10 mouse cellular contexts compared by ENCODE assay signal in genomic region chr2:121408160-121408559, GRCm38 (mm10). TPM values are rescaled to one million over a fixed set of nuclear protein-coding genes. Genes with fewer than 3 reads are reported as not detected.
A peak's percentile ranks its signal among the peaks of the same experiment; 100 is the strongest.
DNase-seq lines count a peak whose midpoint lies in the region; ATAC-seq lines count a peak whose summit lies in the region.
"Had no signal": no experiment of that assay in that cellular context is flagged by ENCODE, and none has a peak within 500 bp of the region (broad histone marks: within the 10 kb centered on the region; RNA-seq: fewer than 3 reads in every experiment).

No protein-coding gene starts in this region.

- H3K36me3 ChIP-seq in midbrain, embryonic 11.5 days (ENCODE audit: control insufficient read depth, insufficient read depth, low read length), result no peaks in the 10 kb centered on the region
- H3K36me3 ChIP-seq in midbrain, embryonic 15.5 days (replicated peaks), result no peaks in the 10 kb centered on the region
- H3K36me3 ChIP-seq: hindbrain, embryonic 15.5 days had no signal

- no peak overlapping the region for H3K9ac ChIP-seq in midbrain, embryonic 11.5 days (ENCODE audit: low read length)
- no peak overlapping the region for H3K9ac ChIP-seq in midbrain, embryonic 15.5 days
- H3K9ac ChIP-seq: hindbrain, embryonic 15.5 days had no signal

- H3K4me2 ChIP-seq in midbrain, embryonic 11.5 days, result no peak overlapping the region
- no peak overlapping the region for H3K4me2 ChIP-seq in midbrain, embryonic 15.5 days
- H3K4me2 ChIP-seq: hindbrain, embryonic 15.5 days had no signal

- H3K4me3 ChIP-seq in midbrain, embryonic 11.5 days (ENCODE audit: low read depth, low read length), result no peak overlapping the region
- no peak overlapping the region for H3K4me3 ChIP-seq in midbrain, embryonic 15.5 days
- H3K4me3 ChIP-seq: hindbrain, embryonic 15.5 days had no signal

- no peaks in the 10 kb centered on the region for H3K4me1 ChIP-seq in midbrain, embryonic 11.5 days (ENCODE audit: control insufficient read depth, insufficient read depth, low read length)
- H3K4me1 ChIP-seq in midbrain, embryonic 15.5 days, result peaks cover 9% of the 10 kb centered on the region

- 30% methylated on average over 4 of the region's 4 CpGs for WGBS in midbrain, embryonic 11.5 days
- WGBS in midbrain, embryonic 15.5 days, result 35% methylated on average over 4 of the region's 4 CpGs

- H3K27me3 ChIP-seq in midbrain, embryonic 11.5 days (ENCODE audit: control insufficient read depth, insufficient read depth, low read length), result no peaks in the 10 kb centered on the region
- no peaks in the 10 kb centered on the region for H3K27me3 ChIP-seq in midbrain, embryonic 15.5 days (replicated peaks)
- H3K27me3 ChIP-seq: hindbrain, embryonic 15.5 days had no signal

- no peaks in the 10 kb centered on the region for H3K9me3 ChIP-seq in midbrain, embryonic 11.5 days (ENCODE audit: control insufficient read depth, low read length)
- H3K9me3 ChIP-seq in midbrain, embryonic 15.5 days, result no peaks in the 10 kb centered on the region
- H3K9me3 ChIP-seq: hindbrain, embryonic 15.5 days had no signal

- H3K27ac ChIP-seq in midbrain, embryonic 11.5 days (ENCODE audit: low read depth, low read length), result no peak overlapping the region
- no peak overlapping the region for H3K27ac ChIP-seq in midbrain, embryonic 15.5 days
- H3K27ac ChIP-seq: hindbrain, embryonic 15.5 days had no signal

- DNase-seq in cerebellum, postnatal 10 days, result peak; percentile 36
- no peak for DNase-seq in cerebellum, adult 11-12 months
- peak; percentile 76 for DNase-seq in midbrain, embryonic 11.5 days (ENCODE audit: low spot score, missing footprints)
- DNase-seq in brain, adult 2 months (ENCODE audit: low read depth, low spot score), result peak; percentile 57
- DNase-seq in kidney, postnatal 14 days, result peak; percentile 27
- peak; percentile 13 for DNase-seq in yolk sac, embryonic 10.5 days (ENCODE audit: low spot score)

- no peak for ATAC-seq in midbrain, embryonic 11.5 days (ENCODE audit: low FRiP score)
- no peak for ATAC-seq in midbrain, embryonic 15.5 days (replicated peaks)
- ATAC-seq in monocyte, adult 5-6 weeks (replicated peaks; ENCODE audit: insufficient number of reproducible peaks, low FRiP score, low TSS enrichment, poor library complexity, severe bottlenecking), result peak; percentile 70; the same call in 1 of the 2 replicates

RNA-seq across cellular contexts. Expression of gene Pdia3, which starts 5.4 kb away (rescaled TPM):
- 505 and 510 TPM in 2 replicates for polyA plus RNA-seq in midbrain, embryonic 11.5 days (2014; fragmentation: Nextera tagmentation; extraction: Ambion mirVana)
- 351 and 354 TPM in 2 replicates for polyA plus RNA-seq in midbrain, embryonic 15.5 days (2015; fragmentation: Nextera tagmentation; extraction: Ambion mirVana)
- total RNA-seq in monocyte, adult 5-6 weeks (2017), result 151 to 226 TPM (median 182 TPM) in 3 replicates

RNA-seq across cellular contexts. Expression of gene Catsper2, which starts 5.4 kb away (rescaled TPM):
- polyA plus RNA-seq in midbrain, embryonic 11.5 days (2014; fragmentation: Nextera tagmentation; extraction: Ambion mirVana), result 1.6 and 2.0 TPM in 2 replicates
- 5.9 and 7.0 TPM in 2 replicates for polyA plus RNA-seq in midbrain, embryonic 15.5 days (2015; fragmentation: Nextera tagmentation; extraction: Ambion mirVana)
- total RNA-seq in monocyte, adult 5-6 weeks (2017), result 2.6 to 2.7 TPM in 2 of 3 replicates, not detected in the other

RNA-seq across cellular contexts. Expression of gene Strc, which starts 21.2 kb away (rescaled TPM):
- polyA plus RNA-seq in midbrain, embryonic 11.5 days (2014; fragmentation: Nextera tagmentation; extraction: Ambion mirVana), result not detected in 2 replicates
- not detected in 2 replicates for polyA plus RNA-seq in midbrain, embryonic 15.5 days (2015; fragmentation: Nextera tagmentation; extraction: Ambion mirVana)
- not detected in 3 replicates for total RNA-seq in monocyte, adult 5-6 weeks (2017)
- polyA plus RNA-seq: neural tube, embryonic 14.5 days had no signal

RNA-seq across cellular contexts. Expression of gene Ell3, which starts 35.9 kb away (rescaled TPM):
- polyA plus RNA-seq in midbrain, embryonic 11.5 days (2014; fragmentation: Nextera tagmentation; extraction: Ambion mirVana), result 2.2 and 2.5 TPM in 2 replicates
- polyA plus RNA-seq in midbrain, embryonic 15.5 days (2015; fragmentation: Nextera tagmentation; extraction: Ambion mirVana), result 2.2 and 3.0 TPM in 2 replicates
- total RNA-seq in monocyte, adult 5-6 weeks (2017), result 1.8 to 4.3 TPM (median 3.0 TPM) in 3 replicates

RNA-seq across cellular contexts. Expression of gene Serf2, which starts 40.8 kb away (rescaled TPM):
- 467 and 471 TPM in 2 replicates for polyA plus RNA-seq in midbrain, embryonic 11.5 days (2014; fragmentation: Nextera tagmentation; extraction: Ambion mirVana)
- 267 and 285 TPM in 2 replicates for polyA plus RNA-seq in midbrain, embryonic 15.5 days (2015; fragmentation: Nextera tagmentation; extraction: Ambion mirVana)
- total RNA-seq in monocyte, adult 5-6 weeks (2017), result 152 to 251 TPM (median 235 TPM) in 3 replicates
